Comparison of ENCODE assay signal across 1 mouse cellular context in the genomic region with DNA sequence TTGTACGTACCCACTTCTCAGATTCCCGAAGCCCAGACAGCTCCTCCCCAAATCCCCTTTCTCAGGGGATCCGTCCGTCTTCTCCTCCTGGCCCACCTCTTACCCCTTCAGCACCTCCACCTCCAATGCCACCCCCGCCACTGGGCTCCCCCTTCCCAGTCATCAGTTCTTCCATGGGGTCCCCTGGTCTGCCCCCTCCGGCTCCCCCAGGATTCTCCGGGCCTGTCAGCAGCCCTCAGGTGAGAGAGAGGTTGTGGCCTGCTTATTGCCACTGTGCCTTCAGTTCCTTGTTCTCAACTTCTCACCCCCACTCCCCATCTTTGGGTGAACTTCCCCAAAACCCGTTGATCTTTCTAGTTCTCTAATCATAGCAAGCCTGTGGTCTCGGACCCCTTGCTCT.
TF ChIP-seq lines count a peak whose summit lies in the region.

No protein-coding gene starts in this region.

TF ChIP-seq in ES-E14, 5 proteins besides CTCF, POLR2A, EP300 and RAD21 (continued from another document):
- TF ChIP-seq ZNF384 (IDR thresholded peaks at IDR 0.05; ENCODE audit: low read depth, low read length) (no peak), MAFK (IDR thresholded peaks at IDR 0.05; ENCODE audit: insufficient read depth, low read depth, low read length) (no peak)
TF ChIP-seq in ES-E14: peak in this region for 0.
